Mouse (Mus musculus): ENCODE data around the gene Tnr. TPM values are rescaled to one million over a fixed set of nuclear protein-coding genes. Genes with fewer than 3 reads are reported as not detected.

Gene Tnr
- polyA plus RNA-seq, 1 experiment from 2014 or later = 1.7 TPM

DNA sequence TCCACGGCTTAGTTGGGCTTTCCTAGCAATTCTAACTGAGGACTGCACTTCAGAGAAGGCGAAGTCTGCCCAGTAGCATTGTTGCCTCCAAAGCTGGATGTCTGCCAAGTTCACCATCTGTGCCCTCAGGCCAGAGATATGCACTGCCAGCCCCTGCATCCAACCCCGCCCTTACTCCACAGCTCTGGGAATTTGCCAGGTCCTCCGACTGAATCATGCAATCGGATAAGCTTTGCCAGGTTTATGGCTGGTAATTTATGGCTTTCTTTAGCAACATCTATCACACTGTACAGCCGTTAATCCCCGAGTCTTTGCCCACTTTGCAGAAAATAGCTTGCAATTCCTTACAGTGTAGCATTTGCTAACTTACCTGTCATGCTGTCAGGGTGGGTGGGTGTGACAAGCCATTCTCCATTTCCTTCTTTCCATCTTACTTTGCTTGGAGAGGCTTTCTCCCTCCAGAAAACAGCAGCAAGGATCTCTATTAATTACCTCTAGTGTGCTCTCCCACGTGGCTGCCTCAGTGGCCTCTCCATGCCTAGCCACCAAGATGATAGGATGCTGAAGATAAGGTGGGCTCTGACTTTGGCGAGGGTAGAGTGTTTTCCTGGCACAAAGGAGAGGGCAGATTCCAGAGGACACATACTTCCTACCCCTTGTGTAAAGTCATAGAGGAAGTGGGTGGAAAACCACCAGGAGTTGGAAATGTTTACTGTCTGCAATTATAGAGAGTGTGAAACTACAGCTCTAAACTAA lies 163.1 kb downstream of the Tnr start:
- ATAC-seq = peak; percentile 91
- Histone ChIP-seq H3K9ac (replicated peaks) (no peak overlapping the region), H3K36me3 (no peaks in the 10 kb centered on the region), H3K27me3 (no peaks in the 10 kb centered on the region), H3K27ac (peak overlapping the region; percentile 52), H3K4me2 (replicated peaks) (no peak overlapping the region), H3K9me3 (no peaks in the 10 kb centered on the region), H3K4me1 (replicated peaks) (peaks cover 47% of the 10 kb centered on the region), H3K4me3 (replicated peaks) (no peak overlapping the region)
- WGBS = 57% methylated on average over 9 of the region's 9 CpGs

DNA sequence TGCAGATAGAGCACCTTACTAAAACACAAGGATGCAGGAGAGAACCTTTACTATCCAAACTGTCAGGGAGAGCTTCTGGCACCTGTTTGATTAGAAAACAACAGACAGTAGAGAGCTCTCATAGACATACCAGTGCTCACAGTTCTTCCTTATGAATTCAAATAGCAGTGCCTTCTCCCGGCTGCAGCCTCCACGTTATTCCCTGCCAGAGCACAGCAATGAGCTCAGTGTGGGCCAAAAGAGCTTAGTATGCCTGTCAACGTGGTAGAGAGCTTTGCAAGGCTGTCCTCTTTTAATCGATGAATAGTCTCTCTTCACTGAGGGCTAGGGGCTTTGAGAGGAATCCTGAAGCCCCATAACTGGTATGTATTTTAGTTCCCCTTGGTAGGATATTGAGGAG lies 173.1 kb downstream of the Tnr start:
- no peak for ATAC-seq
- peaks cover 8% of the 10 kb centered on the region for H3K4me1 ChIP-seq (replicated peaks)

DNA sequence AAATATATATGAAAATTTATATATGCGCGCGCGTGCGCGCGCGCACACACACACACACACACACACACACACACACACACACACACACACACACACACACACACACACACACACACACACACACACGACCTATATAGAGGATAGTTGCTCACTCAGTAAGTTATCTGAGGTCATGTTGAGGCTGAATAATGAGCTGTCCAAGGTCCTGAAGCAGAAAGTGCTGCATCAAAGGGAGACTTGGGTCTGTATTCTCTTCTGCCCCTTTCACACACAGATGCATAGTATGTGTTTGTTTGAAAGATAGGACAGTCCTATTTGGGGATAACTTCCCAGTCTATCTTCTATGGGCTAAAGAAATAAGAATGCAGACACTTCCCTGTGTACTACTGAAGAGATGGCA lies 178.5 kb downstream of the Tnr start:
- Histone ChIP-seq H3K27me3 (no peaks in the 10 kb centered on the region), H3K27ac (no peak overlapping the region), H3K9me3 (no peaks in the 10 kb centered on the region), H3K4me3 (replicated peaks) (no peak overlapping the region), H3K4me2 (replicated peaks) (no peak overlapping the region), H3K36me3 (no peaks in the 10 kb centered on the region), H3K9ac (replicated peaks) (no peak overlapping the region), H3K4me1 (replicated peaks) (peaks cover 8% of the 10 kb centered on the region)
- ATAC-seq = no peak
- 44% methylated on average over 1 of the region's 9 CpGs for WGBS

More for the DNA sequence above, 173.1 kb downstream of the Tnr start:
- Histone ChIP-seq H3K9ac (replicated peaks) (no peak overlapping the region), H3K27ac (no peak overlapping the region), H3K36me3 (no peaks in the 10 kb centered on the region), H3K4me2 (replicated peaks) (no peak overlapping the region), H3K27me3 (no peaks in the 10 kb centered on the region), H3K4me3 (replicated peaks) (no peak overlapping the region), H3K9me3 (no peaks in the 10 kb centered on the region)
- 38% methylated on average over 4 of the region's 4 CpGs for WGBS

DNA sequence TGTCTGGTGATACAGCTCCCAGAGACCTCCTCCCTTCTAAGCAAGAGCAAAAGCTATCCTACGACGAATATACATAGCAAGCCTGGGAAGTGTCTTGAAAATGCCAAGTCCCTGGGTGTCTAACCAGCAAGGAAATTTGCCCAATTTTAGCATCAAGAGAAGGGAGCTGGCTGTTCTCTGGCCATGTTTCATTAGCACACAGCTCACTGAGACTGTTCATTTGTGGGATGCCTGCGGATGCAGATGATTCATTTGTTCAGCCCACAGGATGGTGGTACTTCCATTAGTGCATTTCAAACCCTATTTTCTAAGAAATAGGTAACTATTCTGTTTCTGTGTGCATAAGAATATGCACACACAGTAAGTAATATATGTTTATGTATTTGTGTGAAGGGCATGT lies 181.4 kb downstream of the Tnr start:
- H3K4me1 ChIP-seq (replicated peaks) = no peaks in the 10 kb centered on the region
- 92% methylated on average over 3 of the region's 3 CpGs for WGBS
- no peak overlapping the region for H3K27ac ChIP-seq
- no peak overlapping the region for H3K9ac ChIP-seq (replicated peaks)
- H3K36me3 ChIP-seq = no peaks in the 10 kb centered on the region
- no peaks in the 10 kb centered on the region for H3K9me3 ChIP-seq
- H3K4me3 ChIP-seq (replicated peaks) = no peak overlapping the region
- ATAC-seq = no peak
- H3K4me2 ChIP-seq (replicated peaks) = no peak overlapping the region
- no peaks in the 10 kb centered on the region for H3K27me3 ChIP-seq

DNA sequence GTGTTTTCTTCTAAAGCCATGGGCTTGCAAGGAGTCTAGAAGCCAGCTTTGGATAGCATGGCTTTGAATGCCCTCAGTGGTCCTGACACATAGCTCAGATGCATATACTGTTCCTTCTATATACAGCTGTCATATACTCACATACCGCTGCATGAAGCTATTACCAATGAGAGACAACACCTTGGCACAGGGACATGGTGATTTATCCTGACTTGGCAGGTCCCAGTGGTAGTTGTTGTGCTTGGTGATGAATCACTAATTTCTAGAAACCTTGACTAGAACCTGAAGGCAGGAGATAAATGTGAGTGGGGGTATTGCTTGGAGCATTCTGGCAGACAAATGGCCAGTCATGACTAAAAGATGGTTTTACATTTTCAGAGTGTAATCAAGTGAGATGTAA lies 192.7 kb downstream of the Tnr start:
- H3K4me3 ChIP-seq (replicated peaks) = no peak overlapping the region
- H3K27me3 ChIP-seq = no peaks in the 10 kb centered on the region
- no peak overlapping the region for H3K4me2 ChIP-seq (replicated peaks)
- no peaks in the 10 kb centered on the region for H3K9me3 ChIP-seq
- no peak overlapping the region for H3K9ac ChIP-seq (replicated peaks)
- ATAC-seq = no peak
- 85% methylated on average over 1 of the region's 1 CpGs for WGBS
- H3K4me1 ChIP-seq (replicated peaks) = no peaks in the 10 kb centered on the region
- H3K36me3 ChIP-seq = no peaks in the 10 kb centered on the region
- no peak overlapping the region for H3K27ac ChIP-seq

DNA sequence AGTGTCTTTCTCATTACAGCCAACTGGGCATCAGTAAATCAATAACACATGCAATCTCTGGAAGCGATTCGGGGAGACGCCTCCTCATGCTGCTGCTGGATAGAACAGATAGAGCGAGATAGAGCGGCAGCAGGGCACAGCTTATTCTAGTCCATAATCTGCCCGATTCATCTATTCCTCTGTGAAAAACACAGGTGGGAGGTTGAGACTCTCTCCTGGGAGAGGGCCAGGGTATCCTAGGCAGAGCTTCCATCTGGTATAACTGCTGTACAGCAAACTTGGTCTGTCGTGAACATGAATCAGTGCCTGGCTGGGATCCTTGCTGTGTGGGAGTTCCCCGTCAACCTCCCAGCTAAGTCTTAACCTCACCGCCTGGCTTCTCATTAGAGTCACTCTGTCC lies 193.4 kb downstream of the Tnr start:
- no peaks in the 10 kb centered on the region for H3K36me3 ChIP-seq
- no peaks in the 10 kb centered on the region for H3K27me3 ChIP-seq
- WGBS = 86% methylated on average over 9 of the region's 9 CpGs
- no peak overlapping the region for H3K4me2 ChIP-seq (replicated peaks)
- no peaks in the 10 kb centered on the region for H3K4me1 ChIP-seq (replicated peaks)
- H3K27ac ChIP-seq = no peak overlapping the region
- H3K9ac ChIP-seq (replicated peaks) = no peak overlapping the region
- H3K9me3 ChIP-seq = no peaks in the 10 kb centered on the region
- ATAC-seq = no peak
- no peak overlapping the region for H3K4me3 ChIP-seq (replicated peaks)

DNA sequence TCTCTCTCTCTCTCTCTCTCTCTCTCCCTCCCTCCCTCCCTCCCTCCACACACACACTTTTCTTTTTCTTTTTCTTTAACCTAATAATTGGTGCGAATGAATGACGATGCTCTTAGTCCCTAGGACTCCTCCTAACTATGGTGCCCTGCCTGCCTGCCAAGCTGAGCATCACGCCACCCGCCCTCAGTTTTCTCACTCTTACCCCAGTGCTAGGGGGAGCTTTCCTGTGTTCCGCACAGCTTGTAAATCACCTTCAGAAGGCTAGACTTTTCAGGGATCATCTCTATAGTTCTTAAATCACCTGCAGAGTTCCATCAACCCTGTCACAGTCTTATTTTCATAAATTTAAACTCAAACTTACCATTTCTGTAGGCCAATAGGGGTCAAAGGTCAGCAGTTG lies 200.2 kb downstream of the Tnr start:
- no peak overlapping the region for H3K27ac ChIP-seq
- no peak for ATAC-seq
- H3K9me3 ChIP-seq = no peaks in the 10 kb centered on the region
- no peaks in the 10 kb centered on the region for H3K36me3 ChIP-seq
- H3K27me3 ChIP-seq = no peaks in the 10 kb centered on the region
- H3K4me2 ChIP-seq (replicated peaks) = no peak overlapping the region
- 95% methylated on average over 5 of the region's 5 CpGs for WGBS
- H3K4me3 ChIP-seq (replicated peaks) = no peak overlapping the region
- H3K4me1 ChIP-seq (replicated peaks) = no peaks in the 10 kb centered on the region
- H3K9ac ChIP-seq (replicated peaks) = no peak overlapping the region

DNA sequence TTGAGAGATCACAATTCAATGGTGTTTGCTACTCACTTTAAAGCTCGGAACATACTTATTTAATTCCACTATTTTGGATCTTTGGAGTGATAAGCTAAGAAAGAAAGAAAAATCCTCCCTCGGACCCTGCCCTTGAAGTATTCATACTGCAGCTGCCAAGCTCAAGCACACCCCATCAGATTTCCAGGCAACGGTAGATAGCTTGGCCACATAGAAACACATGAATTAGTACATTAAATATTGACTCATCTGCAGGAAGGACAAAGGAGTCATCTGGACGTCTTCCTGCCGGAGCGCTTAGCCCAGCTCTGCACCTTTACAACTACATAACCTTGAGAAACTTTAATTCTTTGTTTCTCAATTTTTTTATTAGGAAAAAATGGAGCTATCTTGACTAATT lies 205.7 kb downstream of the Tnr start:
- WGBS = 94% methylated on average over 6 of the region's 6 CpGs
- Histone ChIP-seq H3K4me1 (replicated peaks) (0 out of 2 replicates have a peak, but pooled peaks cover 6% of the 10 kb centered on the region), H3K4me3 (replicated peaks) (no peak overlapping the region), H3K4me2 (replicated peaks) (no peak overlapping the region), H3K9me3 (no peaks in the 10 kb centered on the region), H3K36me3 (no peaks in the 10 kb centered on the region), H3K9ac (replicated peaks) (no peak overlapping the region), H3K27ac (no peak overlapping the region), H3K27me3 (no peaks in the 10 kb centered on the region)
- no peak for ATAC-seq

DNA sequence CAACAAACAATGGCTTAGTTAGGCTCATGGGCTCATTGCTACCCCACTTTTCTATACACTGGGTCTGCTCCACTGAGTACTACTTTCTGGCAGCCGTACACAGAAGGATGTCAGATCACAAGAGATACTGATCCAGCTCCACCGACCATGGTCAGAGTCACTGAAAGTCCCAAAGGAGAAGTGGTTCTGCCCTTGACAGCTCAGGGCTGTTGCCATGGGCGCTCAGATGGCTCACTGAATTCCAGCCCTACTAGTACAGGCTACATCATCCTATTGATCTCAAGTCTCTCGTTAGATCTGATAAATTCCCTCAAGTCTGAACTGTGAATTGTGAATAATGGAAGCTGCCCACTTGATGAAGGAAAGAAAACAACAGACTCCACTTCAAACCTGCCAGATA lies 207.3 kb downstream of the Tnr start:
- no peak overlapping the region for H3K4me3 ChIP-seq (replicated peaks)
- WGBS = 52% methylated on average over 4 of the region's 4 CpGs
- H3K4me2 ChIP-seq (replicated peaks) = no peak overlapping the region
- H3K4me1 ChIP-seq (replicated peaks) = 0 out of 2 replicates have a peak, but pooled peaks cover 6% of the 10 kb centered on the region
- no peak overlapping the region for H3K9ac ChIP-seq (replicated peaks)
- no peak overlapping the region for H3K27ac ChIP-seq
- no peaks in the 10 kb centered on the region for H3K36me3 ChIP-seq
- no peaks in the 10 kb centered on the region for H3K9me3 ChIP-seq
- ATAC-seq = peak; percentile 50; the same call in 1 of the 2 replicates
- H3K27me3 ChIP-seq = no peaks in the 10 kb centered on the region

DNA sequence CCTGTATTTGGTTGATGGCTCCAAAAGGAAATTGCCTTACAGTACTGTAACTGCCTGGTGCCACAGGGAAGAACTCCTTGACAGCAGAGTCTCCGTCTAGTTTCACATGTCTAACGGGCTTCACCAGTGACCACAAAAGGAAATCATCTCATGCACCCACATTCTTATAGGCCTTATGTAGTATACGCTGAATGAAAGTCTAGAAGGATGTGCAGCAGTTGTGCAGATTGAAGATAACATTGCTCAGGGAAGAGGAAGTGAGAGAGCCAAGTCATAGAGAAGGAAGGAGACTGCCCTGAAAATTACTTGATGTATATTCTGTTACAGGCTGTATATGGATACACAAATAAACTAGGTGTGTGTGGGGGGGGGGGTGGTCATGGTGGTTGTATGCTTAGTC lies 211.5 kb downstream of the Tnr start:
- no peaks in the 10 kb centered on the region for H3K9me3 ChIP-seq
- no peak overlapping the region for H3K9ac ChIP-seq (replicated peaks)
- no peak overlapping the region for H3K27ac ChIP-seq
- no peaks in the 10 kb centered on the region for H3K36me3 ChIP-seq
- H3K4me2 ChIP-seq (replicated peaks) = no peak overlapping the region
- whole genome bisulfite sequencing = 94% methylated on average over 3 of the region's 3 CpGs
- H3K4me3 ChIP-seq (replicated peaks) = no peak overlapping the region
- no peaks in the 10 kb centered on the region for H3K27me3 ChIP-seq
- H3K4me1 ChIP-seq (replicated peaks) = peaks cover 6% of the 10 kb centered on the region; the same call in 1 of the 2 replicates
- ATAC-seq = no peak

DNA sequence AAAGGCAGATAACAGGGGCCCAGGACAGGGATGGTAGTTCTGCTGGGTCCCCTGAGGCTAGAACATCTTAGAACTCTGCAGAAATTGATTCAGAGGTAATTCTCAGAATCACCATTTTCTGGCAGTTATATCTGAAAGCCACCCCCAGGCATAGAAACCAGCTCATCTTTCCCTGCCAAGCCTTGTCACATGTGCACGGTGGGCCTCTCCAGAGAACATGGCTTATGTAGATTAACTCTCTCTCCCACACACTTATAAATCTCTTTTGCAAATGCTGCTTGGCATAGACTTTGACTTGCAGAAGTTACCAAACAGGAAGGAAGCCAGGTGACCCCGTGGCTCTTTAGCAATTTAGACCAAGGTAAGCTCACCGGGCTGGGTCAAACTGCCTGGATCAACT lies 215.9 kb downstream of the Tnr start:
- WGBS = 71% methylated on average over 3 of the region's 3 CpGs
- no peaks in the 10 kb centered on the region for H3K27me3 ChIP-seq
- no peaks in the 10 kb centered on the region for H3K9me3 ChIP-seq
- ATAC-seq = no peak
- no peak overlapping the region for H3K27ac ChIP-seq
- H3K36me3 ChIP-seq = no peaks in the 10 kb centered on the region
- H3K4me3 ChIP-seq (replicated peaks) = no peak overlapping the region
- no peak overlapping the region for H3K9ac ChIP-seq (replicated peaks)
- H3K4me2 ChIP-seq (replicated peaks) = no peak overlapping the region
- peaks cover 10% of the 10 kb centered on the region for H3K4me1 ChIP-seq (replicated peaks)

DNA sequence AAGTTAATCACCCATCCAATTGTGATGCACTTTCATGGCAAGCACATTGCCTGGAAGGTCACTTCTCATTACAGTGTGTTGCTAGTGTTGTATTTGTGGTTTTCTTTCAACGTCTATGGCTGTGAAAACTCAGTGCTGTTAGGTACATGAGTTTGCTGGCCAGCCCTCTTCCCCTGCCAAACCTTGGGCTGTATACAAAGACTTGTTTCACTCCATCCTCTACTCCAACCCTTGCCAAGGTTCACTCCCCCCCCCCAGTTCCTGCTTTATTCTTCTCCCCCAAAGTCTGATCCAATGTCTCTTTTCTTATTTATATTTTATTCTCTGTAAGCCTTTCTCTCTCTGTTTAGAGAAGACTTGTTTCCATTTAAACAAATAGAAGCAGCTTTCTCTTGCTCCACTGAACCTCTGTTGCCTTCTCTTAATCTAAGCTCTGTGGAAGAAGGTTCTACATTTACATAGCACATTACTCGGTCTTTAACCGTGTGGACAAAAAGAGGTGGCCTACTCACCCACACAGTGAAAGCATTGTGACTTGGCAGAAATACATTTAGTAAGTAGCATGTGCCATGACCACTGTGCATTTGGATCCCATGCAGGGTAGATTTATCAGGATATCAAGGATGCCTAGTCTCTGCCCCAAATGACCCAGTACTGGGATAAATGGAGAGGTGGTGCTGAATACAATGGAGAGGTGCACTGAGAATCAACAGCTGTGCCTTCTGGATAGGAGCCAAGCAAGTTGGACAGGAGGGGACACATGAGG lies 217.9 kb downstream of the Tnr start:
- ATAC-seq = peak; percentile 17; the same call in 1 of the 2 replicates
- H3K36me3 ChIP-seq = no peaks in the 10 kb centered on the region
- WGBS = 44% methylated on average over 3 of the region's 3 CpGs
- peaks cover 10% of the 10 kb centered on the region for H3K4me1 ChIP-seq (replicated peaks)
- H3K27ac ChIP-seq = no peak overlapping the region
- no peaks in the 10 kb centered on the region for H3K9me3 ChIP-seq
- H3K4me3 ChIP-seq (replicated peaks) = no peak overlapping the region
- no peak overlapping the region for H3K9ac ChIP-seq (replicated peaks)
- no peak overlapping the region for H3K4me2 ChIP-seq (replicated peaks)
- H3K27me3 ChIP-seq = no peaks in the 10 kb centered on the region

All from midbrain, embryonic 13.5 days (tissue).